Mouse (Mus musculus): Measurements from ENCODE around the gene Tnr. TPM values are rescaled to one million over a fixed set of nuclear protein-coding genes. Genes with fewer than 3 reads are reported as not detected.

Tnr gene
- polyA plus RNA-seq, 1 experiment from 2014 or later, result 4.2 TPM

- no peak for DNase-seq (ENCODE audit: low spot score)
- Histone ChIP-seq H3K27me3 (ENCODE audit: control insufficient read depth, insufficient read depth, low read length) (no peaks in the 10 kb centered on the region), H3K9me3 (ENCODE audit: control insufficient read depth, low read length) (no peaks in the 10 kb centered on the region), H3K4me3 (replicated peaks; ENCODE audit: low read length) (no peak overlapping the region), H3K9ac (no peak overlapping the region), H3K4me2 (replicated peaks) (no peak overlapping the region), H3K4me1 (replicated peaks; ENCODE audit: control insufficient read depth, insufficient read depth, low read length) (no peaks in the 10 kb centered on the region; the same call in 1 of the 2 replicates), H3K36me3 (replicated peaks; ENCODE audit: control insufficient read depth, insufficient read depth) (no peaks in the 10 kb centered on the region), H3K27ac (no peak overlapping the region)
- 62% methylated on average over 1 of the region's 1 CpGs for WGBS
- ATAC-seq (ENCODE audit: low FRiP score), result no peak
Observed at GRCm38 (mm10) chr1:159519206-159519605, 4.4 kb upstream of the Tnr start.

DNA sequence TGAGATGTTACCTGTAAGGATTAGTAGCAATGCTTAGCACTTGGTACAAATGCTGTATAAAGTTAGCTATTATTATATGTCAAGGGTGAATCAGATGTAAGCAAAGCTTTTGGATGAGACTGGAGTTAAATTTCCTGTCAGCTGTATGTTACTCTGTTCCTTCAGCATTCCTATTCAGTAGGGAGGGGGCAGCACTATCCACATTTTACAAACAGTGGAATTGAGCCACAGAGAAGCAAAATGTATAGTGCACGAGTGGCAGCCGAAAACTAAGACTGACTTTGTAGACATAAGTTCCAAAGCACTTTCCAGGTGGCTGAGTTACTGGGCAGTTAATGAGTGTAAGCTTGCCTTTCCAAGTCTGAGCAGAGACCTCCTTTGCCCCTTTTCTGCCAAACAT, 500 bp upstream of the Tnr start:
- H3K36me3 ChIP-seq (replicated peaks; ENCODE audit: control insufficient read depth, insufficient read depth), result no peaks in the 10 kb centered on the region
- H3K4me3 ChIP-seq (replicated peaks; ENCODE audit: low read length), result no peak overlapping the region
- H3K27ac ChIP-seq, result no peak overlapping the region
- no peaks in the 10 kb centered on the region for H3K9me3 ChIP-seq (ENCODE audit: control insufficient read depth, low read length)
- peak; percentile 23; the same call in 1 of the 2 replicates for ATAC-seq (ENCODE audit: low FRiP score)
- H3K4me2 ChIP-seq (replicated peaks), result no peak overlapping the region
- H3K9ac ChIP-seq, result no peak overlapping the region
- WGBS, result 65% methylated on average over 2 of the region's 2 CpGs
- no peak for DNase-seq (ENCODE audit: low spot score)
- peaks cover 7% of the 10 kb centered on the region for H3K4me1 ChIP-seq (replicated peaks; ENCODE audit: control insufficient read depth, insufficient read depth, low read length)
- H3K27me3 ChIP-seq (ENCODE audit: control insufficient read depth, insufficient read depth, low read length), result no peaks in the 10 kb centered on the region

- H3K36me3 ChIP-seq (replicated peaks; ENCODE audit: control insufficient read depth, insufficient read depth), result no peaks in the 10 kb centered on the region
- peak overlapping the region; percentile 61 for H3K4me2 ChIP-seq (replicated peaks)
- WGBS, result under 1% methylated on average over 18 of the region's 18 CpGs
- peaks cover 7% of the 10 kb centered on the region for H3K4me1 ChIP-seq (replicated peaks; ENCODE audit: control insufficient read depth, insufficient read depth, low read length)
- no peaks in the 10 kb centered on the region for H3K9me3 ChIP-seq (ENCODE audit: control insufficient read depth, low read length)
- peak; percentile 81 for DNase-seq (ENCODE audit: low spot score)
- H3K27ac ChIP-seq, result peak overlapping the region; percentile 49
- H3K9ac ChIP-seq, result peak overlapping the region; percentile 59
- peak overlapping the region; percentile 44 for H3K4me3 ChIP-seq (replicated peaks; ENCODE audit: low read length)
- H3K27me3 ChIP-seq (ENCODE audit: control insufficient read depth, insufficient read depth, low read length), result no peaks in the 10 kb centered on the region
- ATAC-seq (ENCODE audit: low FRiP score), result peak; percentile 81; the same call in 1 of the 2 replicates
Observed at GRCm38 (mm10) chr1:159524051-159524549, 531 bp downstream of the Tnr start.

- Histone ChIP-seq H3K9me3 (ENCODE audit: control insufficient read depth, low read length) (no peaks in the 10 kb centered on the region), H3K36me3 (replicated peaks; ENCODE audit: control insufficient read depth, insufficient read depth) (no peaks in the 10 kb centered on the region), H3K4me3 (replicated peaks; ENCODE audit: low read length) (no peak overlapping the region), H3K9ac (no peak overlapping the region), H3K4me1 (replicated peaks; ENCODE audit: control insufficient read depth, insufficient read depth, low read length) (0 out of 2 replicates have a peak, but pooled peaks cover 4% of the 10 kb centered on the region), H3K27me3 (ENCODE audit: control insufficient read depth, insufficient read depth, low read length) (no peaks in the 10 kb centered on the region), H3K27ac (no peak overlapping the region), H3K4me2 (replicated peaks) (no peak overlapping the region)
- DNase-seq (ENCODE audit: low spot score), result no peak
- WGBS, result 56% methylated on average over 4 of the region's 4 CpGs
- no peak for ATAC-seq (ENCODE audit: low FRiP score)
Observed at GRCm38 (mm10) chr1:159532841-159533569, 9.4 kb downstream of the Tnr start.

GRCm38 (mm10) chr1:159535582-159535981, 12.0 kb downstream of the Tnr start:
- H3K9me3 ChIP-seq (ENCODE audit: control insufficient read depth, low read length), result no peaks in the 10 kb centered on the region
- no peaks in the 10 kb centered on the region for H3K36me3 ChIP-seq (replicated peaks; ENCODE audit: control insufficient read depth, insufficient read depth)
- no peak for DNase-seq (ENCODE audit: low spot score)
- H3K4me3 ChIP-seq (replicated peaks; ENCODE audit: low read length), result no peak overlapping the region
- WGBS, result 8% methylated on average over 4 of the region's 4 CpGs
- no peaks in the 10 kb centered on the region for H3K27me3 ChIP-seq (ENCODE audit: control insufficient read depth, insufficient read depth, low read length)
- H3K27ac ChIP-seq, result no peak overlapping the region
- no peak overlapping the region for H3K4me2 ChIP-seq (replicated peaks)
- ATAC-seq (ENCODE audit: low FRiP score), result no peak
- H3K4me1 ChIP-seq (replicated peaks; ENCODE audit: control insufficient read depth, insufficient read depth, low read length), result 0 out of 2 replicates have a peak, but pooled peaks cover 4% of the 10 kb centered on the region
- H3K9ac ChIP-seq, result no peak overlapping the region

- DNase-seq (ENCODE audit: low spot score) (no peak), ATAC-seq (ENCODE audit: low FRiP score) (no peak)
- Histone ChIP-seq H3K27ac (no peak overlapping the region), H3K4me3 (replicated peaks; ENCODE audit: low read length) (no peak overlapping the region), H3K9ac (no peak overlapping the region), H3K9me3 (ENCODE audit: control insufficient read depth, low read length) (no peaks in the 10 kb centered on the region), H3K27me3 (ENCODE audit: control insufficient read depth, insufficient read depth, low read length) (no peaks in the 10 kb centered on the region), H3K4me2 (replicated peaks) (no peak overlapping the region), H3K4me1 (replicated peaks; ENCODE audit: control insufficient read depth, insufficient read depth, low read length) (0 out of 2 replicates have a peak, but pooled peaks cover 4% of the 10 kb centered on the region), H3K36me3 (replicated peaks; ENCODE audit: control insufficient read depth, insufficient read depth) (no peaks in the 10 kb centered on the region)
Observed at GRCm38 (mm10) chr1:159537541-159537940, 14.0 kb downstream of the Tnr start.

- Histone ChIP-seq H3K9ac (no peak overlapping the region), H3K4me1 (replicated peaks; ENCODE audit: control insufficient read depth, insufficient read depth, low read length) (0 out of 2 replicates have a peak, but pooled peaks cover 4% of the 10 kb centered on the region), H3K27ac (no peak overlapping the region), H3K4me3 (replicated peaks; ENCODE audit: low read length) (no peak overlapping the region), H3K4me2 (replicated peaks) (no peak overlapping the region), H3K36me3 (replicated peaks; ENCODE audit: control insufficient read depth, insufficient read depth) (no peaks in the 10 kb centered on the region), H3K9me3 (ENCODE audit: control insufficient read depth, low read length) (no peaks in the 10 kb centered on the region), H3K27me3 (ENCODE audit: control insufficient read depth, insufficient read depth, low read length) (no peaks in the 10 kb centered on the region)
- 29% methylated on average over 7 of the region's 7 CpGs for WGBS
- ATAC-seq (ENCODE audit: low FRiP score) (no peak), DNase-seq (ENCODE audit: low spot score) (no peak)
Observed at GRCm38 (mm10) chr1:159538076-159538475, 14.5 kb downstream of the Tnr start.

- Histone ChIP-seq H3K4me2 (replicated peaks) (no peak overlapping the region), H3K27me3 (ENCODE audit: control insufficient read depth, insufficient read depth, low read length) (no peaks in the 10 kb centered on the region), H3K27ac (no peak overlapping the region), H3K9me3 (ENCODE audit: control insufficient read depth, low read length) (no peaks in the 10 kb centered on the region), H3K4me3 (replicated peaks; ENCODE audit: low read length) (no peak overlapping the region), H3K4me1 (replicated peaks; ENCODE audit: control insufficient read depth, insufficient read depth, low read length) (0 out of 2 replicates have a peak, but pooled peaks cover 7% of the 10 kb centered on the region), H3K9ac (no peak overlapping the region), H3K36me3 (replicated peaks; ENCODE audit: control insufficient read depth, insufficient read depth) (no peaks in the 10 kb centered on the region)
- ATAC-seq (ENCODE audit: low FRiP score), result no peak
- 44% methylated on average over 9 of the region's 9 CpGs for WGBS
- DNase-seq (ENCODE audit: low spot score), result no peak
Observed at GRCm38 (mm10) chr1:159545470-159546145, 22.0 kb downstream of the Tnr start.

GRCm38 (mm10) chr1:159551036-159551435, 27.5 kb downstream of the Tnr start:
- no peaks in the 10 kb centered on the region for H3K36me3 ChIP-seq (replicated peaks; ENCODE audit: control insufficient read depth, insufficient read depth)
- H3K4me1 ChIP-seq (replicated peaks; ENCODE audit: control insufficient read depth, insufficient read depth, low read length), result 0 out of 2 replicates have a peak, but pooled peaks cover 8% of the 10 kb centered on the region
- 66% methylated on average over 10 of the region's 10 CpGs for WGBS
- H3K4me2 ChIP-seq (replicated peaks), result no peak overlapping the region
- H3K4me3 ChIP-seq (replicated peaks; ENCODE audit: low read length), result no peak overlapping the region
- H3K27ac ChIP-seq, result no peak overlapping the region
- H3K27me3 ChIP-seq (ENCODE audit: control insufficient read depth, insufficient read depth, low read length), result no peaks in the 10 kb centered on the region
- DNase-seq (ENCODE audit: low spot score) (no peak), ATAC-seq (ENCODE audit: low FRiP score) (no peak)
- H3K9me3 ChIP-seq (ENCODE audit: control insufficient read depth, low read length), result no peaks in the 10 kb centered on the region
- H3K9ac ChIP-seq, result no peak overlapping the region
